Mouse (Mus musculus) forebrain, embryonic 16.5 days (tissue): ENCODE data around the gene Gm156. TPM values are rescaled to one million over a fixed set of nuclear protein-coding genes. Genes with fewer than 3 reads are reported as not detected.
"Not testable (repeated sequence)": the region's sequence is repeated elsewhere in the genome, so short reads cannot be mapped to it uniquely, and the experiment has no call there.

Experiments used
- ATAC-seq: fragments of 200-750 bp; cut with Nextera tagmentation; 2 replicates; pipeline ENCODE4 v1.8.0; 2017; ENCODE audit warnings: mild to moderate bottlenecking, moderate library complexity
- H3K27ac ChIP-seq: fragments of 300-500 bp; sonication (generic); 2 replicates; pipeline ENCODE4 v1.5.1; 2014; ENCODE audit warnings: low read length, control low read depth
- H3K27me3 ChIP-seq: fragments of 300-500 bp; sonication (generic); replicated peaks from 2 replicates; pipeline ENCODE4 v1.6.1; 2014; ENCODE audit warnings: low read length; ENCODE audit not compliant: control insufficient read depth, insufficient read depth
- H3K36me3 ChIP-seq: fragments of 300-500 bp; sonication (generic); 2 replicates; pipeline ENCODE4 v1.6.1; 2014; ENCODE audit not compliant: control insufficient read depth, insufficient read depth
- H3K4me1 ChIP-seq: fragments of 300-500 bp; sonication (generic); replicated peaks from 2 replicates; pipeline ENCODE4 v1.6.1; 2014; ENCODE audit warnings: low read length; ENCODE audit not compliant: control insufficient read depth, insufficient read depth
- H3K4me2 ChIP-seq: fragments of 300-500 bp; sonication (generic); 2 replicates; pipeline ENCODE4 v1.6.1; 2014; ENCODE audit warnings: mild to moderate bottlenecking, low read length, control low read depth
- H3K4me3 ChIP-seq: fragments of 300-500 bp; sonication (generic); replicated peaks from 2 replicates; pipeline ENCODE4 v1.5.1; 2014; ENCODE audit warnings: mild to moderate bottlenecking, low read length, control low read depth
- H3K9ac ChIP-seq: fragments of 300-500 bp; sonication (generic); replicated peaks from 2 replicates; pipeline ENCODE4 v1.6.1; 2014; ENCODE audit warnings: low read depth, low read length, control low read depth
- H3K9me3 ChIP-seq: fragments of 300-500 bp; sonication (generic); 2 replicates; pipeline ENCODE4 v1.6.1; 2016; ENCODE audit warnings: low read length; ENCODE audit not compliant: control insufficient read depth
- WGBS: fragments of 180-500 bp; shearing (Covaris S2); extraction: QIAGEN DNeasy Blood & Tissue Kit; methylation state at CpG from one replicate; pipeline ENCODE4 v1.1.7; 2014; 5-methylcytosine and 5-hydroxymethylcytosine counted together
- polyA plus RNA-seq: library from polyadenylated mRNA; unstranded; fragments of >200 nt; fragmentation: Nextera tagmentation; extraction: Ambion mirVana; gene quantifications from 2 replicates; pipeline ENCODE4 v1.2.1, GENCODE M21; 2015

The Gm156 gene
- polyA plus RNA-seq: not detected in 2 replicates

- H3K9me3 ChIP-seq: not testable (repeated sequence)
Measured at GRCm38 (mm10) chr6:129784170-129784569, at the start of gene Gm156. TSS of gene Gm156 (minus strand) at chr6:129784270.

DNA sequence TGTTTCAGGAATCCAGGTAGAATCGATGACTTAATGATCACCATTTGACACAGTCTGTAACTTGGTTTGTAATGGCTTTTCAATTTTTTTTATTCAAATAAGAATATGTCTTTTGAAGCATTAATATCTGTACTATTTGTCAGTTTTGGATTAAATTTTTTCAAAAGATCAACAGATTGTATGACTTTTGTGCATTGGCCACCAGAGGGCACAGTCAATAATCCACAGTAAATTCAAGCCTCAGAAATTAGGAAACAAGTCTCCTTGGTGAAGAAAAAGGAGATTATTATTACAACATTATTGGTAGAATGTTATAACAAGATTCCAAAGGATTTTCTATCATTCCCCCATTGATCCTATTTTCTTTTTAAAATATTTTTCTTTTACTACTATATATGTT lies 41.5 kb upstream of the Gm156 start:
- peaks cover 5% of the 10 kb centered on the region for H3K9me3 ChIP-seq
- no peaks in the 10 kb centered on the region for H3K36me3 ChIP-seq
- no peaks in the 10 kb centered on the region for H3K4me1 ChIP-seq
- no peak overlapping the region for H3K9ac ChIP-seq
- H3K4me3 ChIP-seq: no peak overlapping the region
- WGBS: 86% methylated on average over 1 of the region's 1 CpGs
- H3K27me3 ChIP-seq: no peaks in the 10 kb centered on the region
- H3K27ac ChIP-seq: no peak overlapping the region
- no peak for ATAC-seq
- H3K4me2 ChIP-seq: no peak overlapping the region

More at GRCm38 (mm10) chr6:129784170-129784569, at the start of gene Gm156:
- H3K27me3 ChIP-seq, H3K9ac ChIP-seq, H3K4me3 ChIP-seq, H3K36me3 ChIP-seq, H3K4me2 ChIP-seq, H3K27ac ChIP-seq, H3K4me1 ChIP-seq, ATAC-seq: not testable (repeated sequence)
- WGBS: 90% methylated on average over 3 of the region's 3 CpGs

DNA sequence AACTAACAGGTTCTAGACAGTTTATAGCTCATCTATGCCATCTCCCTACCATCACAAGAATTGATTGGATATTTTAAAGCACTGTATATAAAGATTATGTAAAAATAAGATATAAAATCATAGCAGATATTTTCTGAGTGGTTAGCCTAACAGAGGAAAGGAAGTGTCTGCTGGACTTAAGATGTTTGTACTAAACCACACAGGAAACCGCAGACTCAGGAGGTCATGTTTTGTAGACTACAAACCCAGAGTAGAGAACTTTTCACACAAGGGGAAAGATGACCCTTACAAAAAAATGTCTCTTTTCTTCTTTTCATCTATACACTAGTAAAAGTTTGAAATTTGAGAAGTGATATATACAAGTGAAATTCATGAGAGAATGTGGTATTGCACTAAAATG lies 39.9 kb upstream of the Gm156 start:
- Histone ChIP-seq H3K4me3 (no peak overlapping the region), H3K27ac (no peak overlapping the region), H3K9ac (no peak overlapping the region), H3K4me1 (no peaks in the 10 kb centered on the region), H3K9me3 (peaks cover 2% of the 10 kb centered on the region; the same call in 1 of the 2 replicates), H3K4me2 (no peak overlapping the region), H3K36me3 (no peaks in the 10 kb centered on the region), H3K27me3 (no peaks in the 10 kb centered on the region)
- ATAC-seq: no peak
- 77% methylated on average over 1 of the region's 1 CpGs for whole genome bisulfite sequencing

GRCm38 (mm10) chr6:129817731-129818130 lies 33.7 kb upstream of the Gm156 start:
- H3K36me3 ChIP-seq: no peaks in the 10 kb centered on the region
- no peak overlapping the region for H3K9ac ChIP-seq
- H3K27ac ChIP-seq: no peak overlapping the region
- no peak overlapping the region for H3K4me2 ChIP-seq
- WGBS: 61% methylated on average over 3 of the region's 3 CpGs
- H3K4me3 ChIP-seq: no peak overlapping the region
- H3K9me3 ChIP-seq: no peaks in the 10 kb centered on the region; the same call in 1 of the 2 replicates
- no peaks in the 10 kb centered on the region for H3K27me3 ChIP-seq
- H3K4me1 ChIP-seq: no peaks in the 10 kb centered on the region
- no peak for ATAC-seq

DNA sequence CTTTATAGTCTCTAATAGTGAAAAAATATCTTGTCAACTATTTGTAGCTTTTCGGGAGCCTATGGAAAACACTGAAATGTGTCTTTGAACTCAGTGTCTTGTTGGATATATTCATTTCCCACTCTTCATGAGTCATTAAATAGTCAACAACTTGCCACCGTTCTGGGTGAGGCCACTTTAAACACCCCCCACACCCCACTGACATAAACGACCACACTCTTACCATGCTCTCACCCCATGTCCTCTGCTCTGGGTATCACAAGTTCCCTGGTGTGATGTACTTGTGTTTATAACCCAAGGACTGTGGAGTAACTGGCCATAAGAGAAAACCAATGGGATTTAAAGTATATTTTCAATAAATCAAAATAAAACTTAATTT lies 36.4 kb downstream of the Gm156 start:
- no peak for ATAC-seq
- Histone ChIP-seq H3K36me3 (no peaks in the 10 kb centered on the region), H3K27me3 (no peaks in the 10 kb centered on the region), H3K4me2 (no peak overlapping the region), H3K9me3 (peaks cover 4% of the 10 kb centered on the region; the same call in 1 of the 2 replicates), H3K27ac (no peak overlapping the region), H3K9ac (no peak overlapping the region), H3K4me1 (no peaks in the 10 kb centered on the region), H3K4me3 (no peak overlapping the region)
- 77% methylated on average over 3 of the region's 3 CpGs for WGBS

GRCm38 (mm10) chr6:129747016-129747653 lies 36.9 kb downstream of the Gm156 start:
- H3K27ac ChIP-seq: no peak overlapping the region
- H3K9me3 ChIP-seq: peaks cover 4% of the 10 kb centered on the region; the same call in 1 of the 2 replicates
- no peaks in the 10 kb centered on the region for H3K36me3 ChIP-seq
- no peak overlapping the region for H3K4me2 ChIP-seq
- H3K4me3 ChIP-seq: no peak overlapping the region
- no peak for ATAC-seq
- WGBS: 89% methylated on average over 4 of the region's 4 CpGs
- H3K4me1 ChIP-seq: no peaks in the 10 kb centered on the region
- no peak overlapping the region for H3K9ac ChIP-seq
- no peaks in the 10 kb centered on the region for H3K27me3 ChIP-seq

DNA sequence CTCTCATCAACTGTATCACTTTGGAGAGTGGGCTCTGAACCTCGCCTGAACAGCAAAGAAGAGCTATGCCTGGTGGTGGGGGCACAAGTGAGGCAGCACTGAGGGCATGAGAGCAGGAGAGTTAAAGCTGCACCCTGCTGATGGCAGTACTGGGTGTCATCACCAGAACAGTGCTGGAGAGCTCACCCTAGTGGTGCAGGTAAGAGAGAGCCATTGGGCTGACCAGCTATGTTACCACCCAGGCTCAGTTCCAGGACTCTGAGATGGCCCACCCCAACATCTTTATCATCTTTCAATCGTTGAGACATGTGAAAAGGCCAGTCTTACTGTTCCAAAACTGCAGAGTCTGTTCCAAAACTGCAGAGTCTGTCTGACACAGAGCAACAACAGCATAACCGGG lies 37.9 kb downstream of the Gm156 start:
- Histone ChIP-seq H3K4me1 (no peaks in the 10 kb centered on the region), H3K4me3 (no peak overlapping the region), H3K9me3 (peaks cover 4% of the 10 kb centered on the region; the same call in 1 of the 2 replicates), H3K27ac (no peak overlapping the region), H3K36me3 (no peaks in the 10 kb centered on the region), H3K4me2 (no peak overlapping the region), H3K9ac (no peak overlapping the region), H3K27me3 (no peaks in the 10 kb centered on the region)
- no peak for ATAC-seq
- WGBS: 57% methylated on average over 3 of the region's 3 CpGs

DNA sequence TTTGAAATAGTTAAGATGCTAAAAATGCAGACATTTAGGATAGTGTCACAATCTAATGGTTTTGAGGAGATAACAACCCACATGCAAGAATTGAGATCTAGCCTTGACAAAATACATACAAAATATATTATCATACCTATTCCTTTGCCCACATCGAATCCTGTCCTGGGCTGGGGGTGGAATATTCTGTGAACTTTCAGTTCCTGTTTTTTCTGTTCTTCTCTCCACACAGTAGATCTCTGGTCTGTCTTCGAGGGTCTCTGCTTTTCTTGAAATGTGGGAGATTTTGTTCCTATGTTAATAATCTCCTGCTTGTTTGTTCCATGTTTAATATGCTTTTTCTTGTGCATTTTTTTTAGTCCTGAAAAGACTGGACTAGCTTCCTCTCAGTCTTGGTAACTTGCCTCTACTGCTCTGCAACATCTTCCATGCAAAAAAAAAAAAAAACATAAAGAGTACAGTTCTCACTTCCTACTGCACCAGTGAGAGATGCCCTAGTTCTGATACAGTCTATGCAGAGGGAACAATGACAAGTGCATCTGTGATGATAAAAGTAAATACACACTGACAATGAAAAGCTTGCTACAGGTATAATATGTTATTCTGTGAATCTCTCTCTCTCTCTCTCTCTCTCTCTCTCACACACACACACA lies 43.9 kb downstream of the Gm156 start, which contains the start of gene Klri2:
TSS of gene Klri2 (minus strand) at position 416 of the 653 bp plus-strand sequence.
- H3K27me3 ChIP-seq: no peaks in the 10 kb centered on the region
- WGBS: 58% methylated on average over 2 of the region's 2 CpGs
- H3K9ac ChIP-seq: no peak within 1 kb of the TSS
- no peak for ATAC-seq
- no peak within 1 kb of the TSS for H3K4me3 ChIP-seq
- H3K27ac ChIP-seq: no peak within 1 kb of the TSS
- H3K36me3 ChIP-seq: no peaks in the 10 kb centered on the region
- H3K9me3 ChIP-seq: no peaks in the 10 kb centered on the region
- H3K4me2 ChIP-seq: no peak within 1 kb of the TSS
- H3K4me1 ChIP-seq: no peaks in the 10 kb centered on the region

- no peak overlapping the region for H3K27ac ChIP-seq
- no peak overlapping the region for H3K9ac ChIP-seq
- no peak for ATAC-seq
- H3K36me3 ChIP-seq: no peaks in the 10 kb centered on the region
- no peak overlapping the region for H3K4me2 ChIP-seq
- no peaks in the 10 kb centered on the region for H3K27me3 ChIP-seq
- no peaks in the 10 kb centered on the region for H3K4me1 ChIP-seq
- H3K9me3 ChIP-seq: no peaks in the 10 kb centered on the region
- H3K4me3 ChIP-seq: no peak overlapping the region
Measured at GRCm38 (mm10) chr6:129736414-129736813, 47.7 kb downstream of the Gm156 start.
